Mouse (Mus musculus) erythroblast, embryonic 14.5 days (primary cell): Measurements from ENCODE around the gene Sdf2.

ENCODE experiments used
- GATA1 ChIP-seq: IDR thresholded peaks from 2 replicates; pipeline ENCODE4 v1.6.1; 2012; ENCODE audit warnings: low read length, inconsistent platforms, mixed read lengths
- TAL1 ChIP-seq: IDR thresholded peaks from 3 replicates; pipeline ENCODE4 v1.6.1; 2012; ENCODE audit warnings: low read length, inconsistent platforms, mixed read lengths

GRCm38 (mm10) chr11:78204287-78204686 lies 41.3 kb upstream of the Sdf2 start:
- no peak for TF ChIP-seq GATA1
- TF ChIP-seq TAL1: no peak
